Mouse (Mus musculus): ENCODE measurements at regions not wholly inside any gene's neighbourhood (a gene's known extent, or its start where the extent isn't known, plus 50 kb on each side); places are given as distances from the start of the nearest gene placed in this dataset.

- Histone ChIP-seq H3K27ac (replicated peaks; ENCODE audit: low read depth, low read length) (no peak overlapping the region), H3K4me2 (ENCODE audit: low read length) (no peak overlapping the region), H3K9ac (replicated peaks; ENCODE audit: low read length) (no peak overlapping the region), H3K9me3 (ENCODE audit: control insufficient read depth, low read length) (no peaks in the 10 kb centered on the region), H3K36me3 (ENCODE audit: control insufficient read depth, insufficient read depth, low read length) (no peaks in the 10 kb centered on the region), H3K27me3 (ENCODE audit: control insufficient read depth, insufficient read depth, low read length) (no peaks in the 10 kb centered on the region), H3K4me3 (replicated peaks; ENCODE audit: low read depth, low read length) (no peak overlapping the region), H3K4me1 (ENCODE audit: control insufficient read depth, insufficient read depth, low read length) (no peaks in the 10 kb centered on the region)
- DNase-seq (no peak), ATAC-seq (ENCODE audit: low FRiP score, low TSS enrichment) (no peak)
- WGBS = 87% methylated on average over 4 of the region's 4 CpGs
Observed at GRCm38 (mm10) chr1:138674199-138674598, 54.3 kb upstream of the Nek7 start.

Measured in midbrain, embryonic 14.5 days (tissue).